Mouse (Mus musculus): ENCODE results near the gene Npb.

GRCm38 (mm10) chr11:120579316-120580107, 28.8 kb upstream of the Npb start:
- TF ChIP-seq CTCF (IDR thresholded peaks at IDR 0.05; ENCODE audit: borderline replicate concordance, control insufficient read depth, extremely low read depth, insufficient read depth, low read length, poor library complexity) (peak; percentile 77; the same call in 1 of the 2 replicates), POLR2A (IDR thresholded peaks at IDR 0.05; ENCODE audit: control insufficient read depth, extremely low read depth, insufficient read depth, low read length, poor library complexity) (no peak)
